Mouse (Mus musculus): ENCODE data around the gene Zbtb7a. TPM values are rescaled to one million over a fixed set of nuclear protein-coding genes. Genes with fewer than 3 reads are reported as not detected.

Zbtb7a gene
- polyA plus RNA-seq, 1 experiment, result 100.0 TPM

DNA sequence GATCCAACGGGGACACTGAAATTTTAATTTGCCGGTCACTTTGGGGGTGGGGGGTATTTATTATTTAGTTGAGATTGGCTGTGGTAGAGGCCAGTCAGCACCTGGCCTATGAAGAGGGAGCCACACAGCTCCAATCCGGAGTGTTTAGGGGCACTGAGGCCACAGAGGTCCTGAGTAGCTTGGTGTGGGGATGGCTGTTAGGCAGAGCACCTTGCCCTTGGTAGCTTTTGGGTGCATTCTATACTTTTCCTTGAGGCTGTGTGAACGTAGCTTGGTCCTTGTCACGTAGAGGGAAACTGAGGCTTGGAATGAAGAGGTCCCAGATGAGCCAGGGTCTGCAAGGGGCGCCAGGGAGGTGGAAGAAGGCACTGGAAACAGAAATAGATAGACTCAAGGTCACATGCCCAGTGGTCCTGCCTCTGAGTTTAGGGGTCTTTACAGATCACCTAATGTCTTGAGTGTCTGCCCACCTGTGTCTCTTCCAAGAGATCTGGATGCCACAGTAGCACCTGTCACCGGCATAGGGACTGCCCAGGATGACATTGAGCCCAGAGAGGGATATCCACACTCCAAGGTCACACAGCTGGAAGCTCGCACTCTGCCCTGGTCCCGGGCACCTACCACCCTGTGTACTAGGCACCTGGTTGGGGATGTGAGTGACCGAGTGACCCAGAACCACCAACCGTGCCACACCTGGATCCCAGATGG is 4.0 kb downstream of the Zbtb7a start:
- peaks cover 72% of the 10 kb centered on the region for H3K4me1 ChIP-seq

DNA sequence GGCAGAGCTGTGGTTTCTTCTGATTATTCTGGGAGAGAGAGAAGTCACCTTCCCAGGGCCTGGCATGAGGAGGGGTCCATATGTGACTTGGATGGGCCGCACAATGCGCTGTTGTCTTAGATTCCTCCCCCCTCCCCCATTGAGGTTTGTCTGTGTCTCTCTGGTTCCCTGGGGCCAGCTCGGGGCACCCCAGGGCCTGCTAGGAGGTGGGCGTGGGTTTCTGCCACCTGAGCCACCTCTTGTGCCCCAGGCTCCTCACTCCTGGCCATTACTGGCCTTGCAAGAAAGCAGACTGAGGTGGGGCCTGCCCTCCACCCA is 4.5 kb downstream of the Zbtb7a start:
- no peak for TF ChIP-seq GATA1 (IDR thresholded peaks at IDR 0.05; ENCODE audit: borderline replicate concordance, low read length)
- TF ChIP-seq FLI1 (IDR thresholded peaks at IDR 0.05; ENCODE audit: low read length), result no peak
- Histone ChIP-seq H3K4me1 (peaks cover 72% of the 10 kb centered on the region), H3K9me3 (no peaks in the 10 kb centered on the region), H3K4me3 (replicated peaks) (peak overlapping the region; percentile 98), H3K36me3 (replicated peaks; ENCODE audit: low read length) (peaks cover 55% of the 10 kb centered on the region), H3K27me3 (replicated peaks) (no peaks in the 10 kb centered on the region)

More for the DNA sequence above, 4.0 kb downstream of the Zbtb7a start:
- no peak for TF ChIP-seq GATA1 (IDR thresholded peaks at IDR 0.05; ENCODE audit: borderline replicate concordance, low read length)
- TF ChIP-seq FLI1 (IDR thresholded peaks at IDR 0.05; ENCODE audit: low read length), result no peak
- peaks cover 49% of the 10 kb centered on the region for H3K36me3 ChIP-seq (replicated peaks; ENCODE audit: low read length)
- no peaks in the 10 kb centered on the region for H3K9me3 ChIP-seq
- H3K4me3 ChIP-seq (replicated peaks), result peak overlapping the region; percentile 98
- no peaks in the 10 kb centered on the region for H3K27me3 ChIP-seq (replicated peaks)

DNA sequence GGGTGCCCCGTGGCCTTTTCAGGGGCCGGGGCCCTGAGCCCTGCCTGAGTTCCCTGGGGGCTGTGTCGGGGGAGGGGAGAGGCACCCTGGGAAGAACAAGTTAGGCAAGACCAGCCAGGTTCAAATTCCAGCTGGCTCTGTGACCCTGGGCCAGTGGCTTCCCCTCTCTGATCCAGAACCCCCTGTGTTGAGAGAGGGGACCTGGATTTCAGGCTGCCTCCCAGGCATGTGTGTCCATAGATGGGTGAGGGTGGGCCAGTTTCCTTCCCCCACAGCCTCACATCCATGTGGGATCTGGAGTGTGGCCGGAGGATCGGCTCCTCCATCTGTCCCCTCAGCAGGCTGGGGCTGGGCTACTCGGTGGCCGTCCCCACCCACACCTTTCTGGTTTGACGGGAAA is 5.0 kb downstream of the Zbtb7a start:
- H3K36me3 ChIP-seq (replicated peaks; ENCODE audit: low read length), result peaks cover 60% of the 10 kb centered on the region
- peaks cover 72% of the 10 kb centered on the region for H3K4me1 ChIP-seq
- H3K4me3 ChIP-seq (replicated peaks), result peak overlapping the region; percentile 98
- H3K27me3 ChIP-seq (replicated peaks), result no peaks in the 10 kb centered on the region
- TF ChIP-seq FLI1 (IDR thresholded peaks at IDR 0.05; ENCODE audit: low read length) (no peak), GATA1 (IDR thresholded peaks at IDR 0.05; ENCODE audit: borderline replicate concordance, low read length) (no peak)
- no peaks in the 10 kb centered on the region for H3K9me3 ChIP-seq

DNA sequence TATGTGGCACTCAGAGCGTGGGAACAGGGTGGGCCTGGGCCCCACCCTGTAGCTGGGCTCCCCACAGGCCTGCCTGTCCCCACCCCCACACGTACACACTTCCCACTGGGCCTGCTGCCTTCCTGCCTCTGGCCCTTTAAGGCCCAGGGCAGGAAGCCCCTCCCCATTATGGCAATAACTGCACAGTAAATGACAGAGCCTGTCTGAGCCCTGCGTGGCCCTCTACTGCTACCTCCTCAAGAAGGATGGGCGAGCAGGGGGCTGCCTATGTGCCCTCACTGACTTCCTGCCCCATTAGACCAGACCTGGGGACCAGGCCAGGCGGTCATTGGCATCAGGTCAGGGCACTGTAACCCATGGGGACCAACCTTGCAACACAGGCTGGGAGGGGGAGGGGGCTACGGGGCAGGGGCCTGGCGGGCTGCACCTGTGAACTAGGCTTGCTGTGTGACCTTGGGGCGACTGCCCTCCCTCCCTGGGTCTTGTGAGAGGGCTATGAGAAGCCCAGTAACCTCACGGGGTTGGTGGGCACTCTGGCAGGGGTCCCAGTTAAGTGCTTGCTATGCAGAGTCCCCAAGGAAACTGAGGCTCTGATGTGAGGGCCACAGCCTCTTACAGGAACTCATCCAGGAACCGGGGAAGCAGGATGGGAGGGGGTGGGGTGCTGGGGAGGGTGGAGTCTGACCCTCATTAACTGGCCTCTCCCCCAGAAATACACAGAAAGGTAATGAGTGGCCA is 5.9 kb downstream of the Zbtb7a start:
- Histone ChIP-seq H3K4me1 (peaks cover 72% of the 10 kb centered on the region), H3K4me3 (replicated peaks) (peak overlapping the region; percentile 98), H3K27me3 (replicated peaks) (no peaks in the 10 kb centered on the region), H3K9me3 (no peaks in the 10 kb centered on the region), H3K36me3 (replicated peaks; ENCODE audit: low read length) (peaks cover 68% of the 10 kb centered on the region)
- TF ChIP-seq FLI1 (IDR thresholded peaks at IDR 0.05; ENCODE audit: low read length) (no peak), GATA1 (IDR thresholded peaks at IDR 0.05; ENCODE audit: borderline replicate concordance, low read length) (no peak)

DNA sequence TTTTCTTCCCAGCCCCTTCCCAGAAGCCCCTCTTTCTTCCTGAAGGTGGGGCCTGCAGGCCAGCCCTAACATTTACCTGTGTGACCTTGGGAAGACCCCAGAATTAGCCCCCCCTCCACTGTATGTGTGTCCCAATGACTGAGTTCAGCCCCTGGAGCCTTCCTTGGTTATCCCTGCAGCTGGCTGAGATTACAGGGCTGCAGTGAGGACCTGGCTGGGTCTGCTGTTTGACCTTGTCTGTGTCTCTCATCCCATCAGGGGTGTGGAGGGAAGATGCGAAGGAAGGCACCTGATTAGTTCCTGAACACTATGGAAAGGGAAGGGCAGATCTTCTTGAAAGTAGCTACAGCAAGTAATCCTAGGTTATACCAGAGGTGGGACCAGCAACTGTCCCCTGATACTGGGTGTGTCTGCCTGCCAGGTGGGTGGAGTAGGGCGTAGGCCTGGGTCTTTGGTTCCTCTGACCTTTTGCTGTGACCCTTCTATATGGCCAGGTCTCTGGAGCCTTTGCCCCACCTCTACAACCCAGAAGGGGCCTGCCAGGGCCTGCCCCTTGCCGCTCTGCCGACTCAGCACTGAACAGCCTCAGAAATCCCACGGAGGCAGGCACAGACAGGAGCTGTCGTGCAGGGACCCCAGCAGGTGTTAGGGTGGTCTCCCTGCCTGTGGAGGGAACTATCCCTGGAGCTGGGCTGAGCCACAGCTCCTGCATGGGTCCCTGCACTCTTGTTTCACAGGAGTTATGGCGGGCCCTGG is 6.6 kb downstream of the Zbtb7a start:
- TF ChIP-seq GATA1 (IDR thresholded peaks at IDR 0.05; ENCODE audit: borderline replicate concordance, low read length), result no peak
- no peak for TF ChIP-seq FLI1 (IDR thresholded peaks at IDR 0.05; ENCODE audit: low read length)
- Histone ChIP-seq H3K36me3 (replicated peaks; ENCODE audit: low read length) (peaks cover 76% of the 10 kb centered on the region), H3K4me3 (replicated peaks) (peak overlapping the region; percentile 98)

DNA sequence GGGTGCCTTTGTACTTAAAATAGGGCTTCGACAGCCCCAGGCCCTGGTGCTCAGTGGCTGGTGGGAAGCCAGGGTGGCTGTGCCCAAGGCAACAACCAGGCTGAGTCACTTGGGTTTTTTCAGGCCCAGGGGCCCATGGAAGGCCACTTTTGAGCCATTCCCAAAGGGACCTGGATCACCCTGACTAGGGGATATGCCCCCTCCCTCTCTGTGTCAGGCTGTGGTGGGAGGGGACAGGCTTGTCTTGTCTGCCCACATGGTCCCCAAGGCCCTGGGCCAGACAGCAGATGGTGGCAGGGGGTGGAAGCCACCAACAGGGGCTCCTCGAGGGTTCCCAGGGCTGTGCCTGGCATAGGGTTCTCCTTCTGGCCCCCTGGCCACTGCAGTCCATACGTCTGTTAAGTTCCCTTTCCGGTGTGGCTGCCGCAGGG is 7.5 kb downstream of the Zbtb7a start:
- Histone ChIP-seq H3K9me3 (no peaks in the 10 kb centered on the region), H3K27me3 (replicated peaks) (no peaks in the 10 kb centered on the region), H3K4me1 (peaks cover 89% of the 10 kb centered on the region), H3K4me3 (replicated peaks) (peak overlapping the region; percentile 64), H3K36me3 (replicated peaks; ENCODE audit: low read length) (peaks cover 85% of the 10 kb centered on the region)
- no peak for TF ChIP-seq FLI1 (IDR thresholded peaks at IDR 0.05; ENCODE audit: low read length)

More for the DNA sequence above, 6.6 kb downstream of the Zbtb7a start:
- Histone ChIP-seq H3K4me1 (peaks cover 80% of the 10 kb centered on the region), H3K27me3 (replicated peaks) (no peaks in the 10 kb centered on the region), H3K9me3 (no peaks in the 10 kb centered on the region)

DNA sequence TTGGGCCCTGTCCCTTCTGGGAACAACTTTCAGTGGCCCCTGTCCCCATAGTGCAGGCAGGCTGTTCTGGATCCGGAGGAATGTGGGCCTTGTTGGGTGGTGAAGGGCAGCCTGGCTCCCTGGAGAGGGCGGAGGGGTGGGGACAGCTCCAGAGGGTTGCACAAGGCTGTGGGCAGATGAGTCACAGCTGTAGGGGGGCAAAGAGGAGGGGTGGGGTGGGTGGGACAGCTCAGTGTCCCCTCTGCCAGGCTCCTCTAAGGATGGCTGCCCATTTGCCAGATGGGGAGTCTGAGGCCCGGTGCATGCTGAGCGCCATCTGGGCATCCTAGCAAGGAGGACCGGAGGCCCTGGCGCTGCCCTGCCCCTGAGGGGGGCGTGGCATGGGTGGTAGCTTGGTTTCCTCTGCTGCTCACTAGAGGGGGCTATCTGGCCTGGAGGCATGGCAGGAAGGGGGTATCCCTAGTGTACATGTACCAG is 8.2 kb downstream of the Zbtb7a start:
- peak overlapping the region; percentile 18 for H3K4me3 ChIP-seq (replicated peaks)
- H3K4me1 ChIP-seq, result peaks cover 96% of the 10 kb centered on the region
- H3K36me3 ChIP-seq (replicated peaks; ENCODE audit: low read length), result peaks cover 92% of the 10 kb centered on the region

DNA sequence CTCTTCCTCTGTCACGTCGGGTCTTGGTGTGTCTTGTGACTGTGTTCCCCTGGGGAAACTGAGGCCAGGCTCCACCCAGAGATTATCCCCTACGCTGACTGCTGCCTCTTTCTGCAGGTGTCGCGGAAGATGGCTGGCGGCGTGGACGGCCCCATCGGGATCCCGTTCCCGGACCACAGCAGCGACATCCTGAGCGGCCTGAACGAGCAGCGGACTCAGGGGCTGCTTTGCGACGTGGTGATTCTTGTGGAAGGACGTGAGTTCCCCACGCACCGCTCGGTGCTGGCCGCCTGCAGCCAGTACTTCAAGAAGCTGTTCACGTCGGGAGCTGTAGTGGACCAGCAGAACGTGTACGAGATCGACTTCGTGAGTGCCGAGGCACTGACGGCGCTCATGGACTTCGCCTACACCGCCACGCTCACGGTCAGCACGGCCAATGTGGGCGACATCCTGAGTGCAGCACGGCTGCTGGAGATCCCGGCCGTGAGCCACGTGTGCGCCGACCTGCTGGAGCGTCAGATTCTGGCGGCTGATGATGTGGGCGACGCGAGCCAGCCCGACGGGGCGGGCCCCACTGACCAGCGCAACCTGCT is 8.9 kb downstream of the Zbtb7a start:
- H3K27me3 ChIP-seq (replicated peaks), result no peaks in the 10 kb centered on the region
- TF ChIP-seq GATA1 (IDR thresholded peaks at IDR 0.05; ENCODE audit: borderline replicate concordance, low read length) (no peak), FLI1 (IDR thresholded peaks at IDR 0.05; ENCODE audit: low read length) (no peak)
- no peaks in the 10 kb centered on the region for H3K9me3 ChIP-seq
- peaks cover 97% of the 10 kb centered on the region for H3K36me3 ChIP-seq (replicated peaks; ENCODE audit: low read length)
- H3K4me1 ChIP-seq, result peaks cover 99% of the 10 kb centered on the region
- peak overlapping the region; percentile 62 for H3K4me3 ChIP-seq (replicated peaks)

More for the DNA sequence above, 8.2 kb downstream of the Zbtb7a start:
- H3K27me3 ChIP-seq (replicated peaks), result no peaks in the 10 kb centered on the region
- no peaks in the 10 kb centered on the region for H3K9me3 ChIP-seq
- no peak for TF ChIP-seq FLI1 (IDR thresholded peaks at IDR 0.05; ENCODE audit: low read length)
- no peak for TF ChIP-seq GATA1 (IDR thresholded peaks at IDR 0.05; ENCODE audit: borderline replicate concordance, low read length)

DNA sequence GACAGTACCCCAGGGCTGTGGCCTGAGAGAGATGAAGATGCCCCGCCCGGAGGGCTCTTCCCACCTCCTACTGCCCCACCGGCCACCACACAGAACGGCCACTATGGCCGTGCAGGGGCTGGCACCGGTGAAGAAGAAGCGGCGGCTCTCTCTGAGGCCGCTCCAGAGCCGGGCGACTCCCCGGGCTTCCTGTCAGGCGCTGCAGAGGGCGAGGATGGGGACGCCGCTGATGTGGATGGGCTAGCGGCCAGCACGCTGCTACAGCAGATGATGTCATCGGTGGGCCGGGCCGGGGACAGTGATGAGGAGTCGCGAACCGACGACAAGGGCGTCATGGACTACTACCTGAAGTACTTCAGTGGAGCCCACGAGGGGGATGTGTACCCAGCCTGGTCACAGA is 9.6 kb downstream of the Zbtb7a start:
- H3K27me3 ChIP-seq (replicated peaks), result no peaks in the 10 kb centered on the region
- peak overlapping the region; percentile 46 for H3K4me3 ChIP-seq (replicated peaks)
- H3K4me1 ChIP-seq, result peaks cover 94% of the 10 kb centered on the region
- H3K36me3 ChIP-seq (replicated peaks; ENCODE audit: low read length), result peaks cover 97% of the 10 kb centered on the region
- no peaks in the 10 kb centered on the region for H3K9me3 ChIP-seq
- TF ChIP-seq GATA1 (IDR thresholded peaks at IDR 0.05; ENCODE audit: borderline replicate concordance, low read length) (no peak), FLI1 (IDR thresholded peaks at IDR 0.05; ENCODE audit: low read length) (no peak)

Measured in megakaryocyte, embryonic 14.5 days (primary cell).